Mouse (Mus musculus) 3T3-L1 (cell line): ENCODE results near the gene Opa1.

ENCODE experiments used
- DNase-seq: peaks from one replicate; pipeline ENCODE4 v3.0.0-alpha.2; 2015; ENCODE audit warnings: low read depth, low spot score

Opa1 gene

DNA sequence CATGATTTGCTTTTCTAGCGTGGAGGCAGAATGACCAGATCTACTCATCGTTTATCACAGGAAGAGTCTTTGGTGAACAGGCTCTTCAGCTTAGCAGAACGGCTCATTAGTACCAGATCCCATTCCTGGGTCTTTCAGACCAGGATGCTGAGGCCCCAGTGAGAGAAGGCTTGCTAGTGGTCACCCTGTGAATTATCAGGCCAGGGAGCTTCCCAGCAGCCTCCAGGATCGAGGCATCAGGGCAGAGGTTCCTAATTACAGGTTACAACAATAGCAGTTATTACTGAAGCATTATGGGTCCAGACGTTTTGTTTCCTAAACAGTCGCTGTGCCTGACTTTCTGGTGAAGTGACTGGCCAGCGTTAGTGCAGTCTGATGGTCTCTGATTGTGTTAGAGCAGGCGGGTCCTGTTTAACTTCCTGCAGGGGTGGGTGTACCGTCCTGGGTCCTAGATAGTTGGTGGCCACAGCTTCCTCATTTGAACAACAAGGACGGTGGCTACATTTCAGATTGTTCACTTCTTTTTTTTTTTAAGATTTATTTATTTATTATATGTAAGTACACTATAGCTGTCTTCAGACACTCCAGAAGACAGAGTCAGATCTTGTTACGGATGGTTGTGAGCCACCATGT, 110.2 kb downstream of the Opa1 start:
- no peak for DNase-seq

GRCm38 (mm10) chr16:29693025-29693682, 114.0 kb downstream of the Opa1 start:
- no peak for DNase-seq

DNA sequence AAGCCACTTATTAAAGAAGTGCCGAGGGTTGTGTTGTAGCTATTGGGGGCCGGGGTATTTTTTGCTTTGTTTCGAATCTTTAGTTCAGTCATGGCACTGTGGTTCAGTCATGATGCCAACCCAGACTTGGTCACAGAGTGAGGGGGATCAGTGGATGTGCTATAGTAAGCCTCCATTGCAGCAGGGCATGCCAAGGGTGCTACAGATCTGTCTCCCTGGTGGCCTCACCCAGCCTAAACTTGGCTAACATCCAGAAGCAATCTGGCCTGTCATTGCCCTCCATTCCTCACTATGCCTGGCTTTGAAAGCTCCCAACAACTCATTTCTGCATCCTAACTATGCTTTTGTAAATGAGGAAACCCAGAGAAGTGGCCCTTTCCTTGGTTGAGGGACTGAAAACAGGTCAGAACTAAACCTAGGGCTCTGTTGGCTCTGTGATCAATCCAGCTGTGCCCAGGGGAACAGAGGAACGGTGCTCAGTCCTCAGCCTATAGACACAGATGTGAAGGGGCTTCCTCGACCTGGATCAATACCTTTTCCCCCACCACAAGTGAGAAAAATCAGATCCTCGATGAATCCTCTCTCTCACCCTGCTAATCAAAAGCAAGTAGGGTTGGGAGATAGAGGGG, 114.8 kb downstream of the Opa1 start:
- no peak for DNase-seq

- DNase-seq: no peak
These were observed 115.4 kb downstream of the Opa1 start for GRCm38 (mm10) chr16:29694420-29694959.
